Mouse (Mus musculus): Measurements from ENCODE around the gene Slfn2. TPM values are rescaled to one million over a fixed set of nuclear protein-coding genes. Genes with fewer than 3 reads are reported as not detected.
A peak's percentile ranks its signal among the peaks of the same experiment; 100 is the strongest.

Slfn2 gene
- polyA plus RNA-seq, 2 experiments, result 2.4 to 5.3 TPM

DNA sequence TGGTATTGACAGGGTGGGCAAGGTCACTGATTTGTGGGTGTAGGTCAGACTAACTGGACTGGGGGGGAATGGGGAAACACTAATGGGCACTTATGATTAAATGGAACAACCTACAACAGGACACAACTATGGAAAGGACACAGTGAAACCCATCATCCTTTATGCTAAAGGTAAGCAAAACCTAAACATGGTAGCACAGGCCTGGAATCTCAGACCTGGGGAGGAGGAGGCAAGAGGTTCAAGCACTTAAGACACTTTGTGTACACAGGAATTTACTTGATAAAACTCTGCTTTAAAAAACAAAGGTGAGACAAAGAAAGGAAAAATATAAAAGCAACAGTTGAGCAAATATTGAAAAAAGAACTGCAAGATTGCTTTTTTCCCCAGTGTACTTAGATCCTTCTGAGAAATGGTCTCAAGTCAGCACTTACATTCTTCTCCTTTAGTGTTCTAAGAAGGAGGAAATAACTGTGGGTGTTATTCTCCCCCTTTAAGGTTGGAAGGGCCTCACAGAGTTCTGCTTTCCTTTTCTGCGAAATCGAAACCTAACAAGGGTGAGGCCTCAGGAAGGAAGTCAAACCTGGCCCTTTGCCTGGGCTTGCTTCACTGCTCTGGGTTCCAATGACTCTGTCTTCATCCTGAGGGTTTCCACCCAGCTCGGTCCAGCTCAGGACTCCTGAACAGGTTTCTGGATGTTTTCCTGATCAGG lies 13.0 kb downstream of the Slfn2 start:
- DNase-seq (ENCODE audit: low spot score) (peak; percentile 35), ATAC-seq (ENCODE audit: low FRiP score, low read depth) (no peak)
- TF ChIP-seq POLR2A (IDR thresholded peaks at IDR 0.05; ENCODE audit: borderline replicate concordance, extremely low read depth, insufficient read depth, insufficient read length), result no peak
- Histone ChIP-seq H3K9me3 (ENCODE audit: control insufficient read depth, low read length) (no peaks in the 10 kb centered on the region), H3K36me3 (ENCODE audit: control insufficient read depth, insufficient read depth, low read length) (no peaks in the 10 kb centered on the region), H3K4me2 (replicated peaks; ENCODE audit: low read depth, low read length, severe bottlenecking) (no peak overlapping the region), H3K27me3 (ENCODE audit: control insufficient read depth, insufficient read depth, low read length) (no peaks in the 10 kb centered on the region), H3K9ac (ENCODE audit: low read depth, low read length, severe bottlenecking) (no peak overlapping the region), H3K4me3 (replicated peaks; ENCODE audit: low read length) (no peak overlapping the region), H3K4me1 (ENCODE audit: control insufficient read depth, insufficient read depth, low read length) (no peaks in the 10 kb centered on the region), H3K27ac (replicated peaks; ENCODE audit: low read depth, low read length) (no peak overlapping the region)
- WGBS, result 53% methylated on average over 3 of the region's 3 CpGs

DNA sequence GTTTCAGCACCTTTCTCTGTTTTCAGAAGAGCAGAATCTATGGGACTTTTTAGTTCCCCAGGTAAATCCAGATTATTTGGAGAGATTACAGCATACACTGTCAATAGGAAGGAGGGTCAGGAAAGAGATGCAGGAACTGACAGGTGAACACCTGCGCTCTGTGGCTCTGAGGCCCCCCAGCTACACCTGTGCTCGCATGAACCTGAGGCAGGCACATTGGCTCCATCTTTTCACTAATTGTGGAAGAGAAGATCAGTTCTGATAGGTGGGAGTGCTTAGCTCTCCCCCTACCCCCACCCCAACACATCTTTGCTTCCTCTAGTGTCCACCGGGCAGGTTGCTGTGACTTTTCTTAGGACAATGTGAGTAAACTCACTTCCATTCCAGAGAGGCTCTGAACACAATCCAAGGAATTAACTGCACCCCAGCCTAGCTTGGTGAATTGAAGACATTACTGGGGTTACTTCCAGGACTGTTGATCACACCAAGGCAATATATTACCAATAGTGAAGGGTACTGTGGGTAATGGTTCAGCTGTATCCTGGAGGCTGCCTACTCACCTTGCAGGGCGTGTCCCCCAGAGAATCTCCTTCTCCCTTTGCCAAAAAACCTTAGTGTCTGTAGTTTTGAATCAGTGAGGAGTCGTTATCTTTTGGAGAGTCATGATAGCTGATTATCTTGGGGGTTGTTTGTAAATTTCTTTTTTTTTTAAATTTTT lies 13.7 kb downstream of the Slfn2 start:
- Histone ChIP-seq H3K27ac (replicated peaks; ENCODE audit: low read depth, low read length) (no peak overlapping the region), H3K4me3 (replicated peaks; ENCODE audit: low read length) (no peak overlapping the region), H3K36me3 (ENCODE audit: control insufficient read depth, insufficient read depth, low read length) (no peaks in the 10 kb centered on the region), H3K4me1 (ENCODE audit: control insufficient read depth, insufficient read depth, low read length) (no peaks in the 10 kb centered on the region), H3K4me2 (replicated peaks; ENCODE audit: low read depth, low read length, severe bottlenecking) (no peak overlapping the region), H3K9me3 (ENCODE audit: control insufficient read depth, low read length) (no peaks in the 10 kb centered on the region), H3K27me3 (ENCODE audit: control insufficient read depth, insufficient read depth, low read length) (no peaks in the 10 kb centered on the region), H3K9ac (ENCODE audit: low read depth, low read length, severe bottlenecking) (no peak overlapping the region)
- DNase-seq (ENCODE audit: low spot score), result no peak
- TF ChIP-seq POLR2A (IDR thresholded peaks at IDR 0.05; ENCODE audit: borderline replicate concordance, extremely low read depth, insufficient read depth, insufficient read length), result no peak
- WGBS, result 81% methylated on average over 5 of the region's 5 CpGs
- no peak for ATAC-seq (ENCODE audit: low FRiP score, low read depth)

DNA sequence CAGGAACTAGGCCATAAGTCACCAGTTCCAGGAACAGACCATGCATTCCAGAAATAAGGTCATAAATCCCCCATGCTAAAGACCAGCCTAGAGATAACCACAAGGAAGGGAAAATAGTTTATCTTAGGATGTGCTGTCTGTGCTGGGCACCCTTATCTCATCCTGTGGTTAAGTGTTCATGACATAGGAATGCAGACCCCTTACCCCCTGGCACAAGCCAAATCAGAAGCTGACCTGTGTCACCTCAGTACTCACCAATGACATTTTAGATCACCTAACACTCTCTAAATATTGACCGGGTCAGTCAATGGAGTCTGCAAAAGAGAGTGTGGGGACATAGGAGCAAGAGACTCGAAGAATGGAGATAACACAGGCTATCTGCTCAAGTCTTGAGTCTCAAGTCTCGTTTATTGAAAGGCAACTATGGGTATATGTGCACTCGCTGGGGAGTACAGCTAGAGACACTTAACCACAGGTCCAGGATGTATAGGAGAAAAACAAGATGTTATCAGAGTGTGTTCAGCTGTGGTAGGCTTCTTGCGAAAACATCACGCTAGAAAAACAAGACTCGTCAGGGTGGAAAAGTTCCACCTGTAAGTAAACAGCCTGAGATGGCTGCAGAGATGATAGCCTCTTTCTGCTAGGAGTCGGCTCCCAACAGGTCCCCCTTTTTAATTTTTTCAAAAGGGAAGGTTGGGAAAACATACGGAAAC lies 14.7 kb downstream of the Slfn2 start:
- TF ChIP-seq POLR2A (IDR thresholded peaks at IDR 0.05; ENCODE audit: borderline replicate concordance, extremely low read depth, insufficient read depth, insufficient read length), result no peak
- H3K4me1 ChIP-seq (ENCODE audit: control insufficient read depth, insufficient read depth, low read length), result no peaks in the 10 kb centered on the region
- no peaks in the 10 kb centered on the region for H3K27me3 ChIP-seq (ENCODE audit: control insufficient read depth, insufficient read depth, low read length)
- H3K9me3 ChIP-seq (ENCODE audit: control insufficient read depth, low read length), result no peaks in the 10 kb centered on the region
- ATAC-seq (ENCODE audit: low FRiP score, low read depth) (no peak), DNase-seq (ENCODE audit: low spot score) (no peak)
- no peak overlapping the region for H3K4me2 ChIP-seq (replicated peaks; ENCODE audit: low read depth, low read length, severe bottlenecking)
- H3K27ac ChIP-seq (replicated peaks; ENCODE audit: low read depth, low read length), result no peak overlapping the region
- no peaks in the 10 kb centered on the region for H3K36me3 ChIP-seq (ENCODE audit: control insufficient read depth, insufficient read depth, low read length)
- 79% methylated on average over 9 of the region's 9 CpGs for WGBS
- no peak overlapping the region for H3K4me3 ChIP-seq (replicated peaks; ENCODE audit: low read length)
- H3K9ac ChIP-seq (ENCODE audit: low read depth, low read length, severe bottlenecking), result no peak overlapping the region

DNA sequence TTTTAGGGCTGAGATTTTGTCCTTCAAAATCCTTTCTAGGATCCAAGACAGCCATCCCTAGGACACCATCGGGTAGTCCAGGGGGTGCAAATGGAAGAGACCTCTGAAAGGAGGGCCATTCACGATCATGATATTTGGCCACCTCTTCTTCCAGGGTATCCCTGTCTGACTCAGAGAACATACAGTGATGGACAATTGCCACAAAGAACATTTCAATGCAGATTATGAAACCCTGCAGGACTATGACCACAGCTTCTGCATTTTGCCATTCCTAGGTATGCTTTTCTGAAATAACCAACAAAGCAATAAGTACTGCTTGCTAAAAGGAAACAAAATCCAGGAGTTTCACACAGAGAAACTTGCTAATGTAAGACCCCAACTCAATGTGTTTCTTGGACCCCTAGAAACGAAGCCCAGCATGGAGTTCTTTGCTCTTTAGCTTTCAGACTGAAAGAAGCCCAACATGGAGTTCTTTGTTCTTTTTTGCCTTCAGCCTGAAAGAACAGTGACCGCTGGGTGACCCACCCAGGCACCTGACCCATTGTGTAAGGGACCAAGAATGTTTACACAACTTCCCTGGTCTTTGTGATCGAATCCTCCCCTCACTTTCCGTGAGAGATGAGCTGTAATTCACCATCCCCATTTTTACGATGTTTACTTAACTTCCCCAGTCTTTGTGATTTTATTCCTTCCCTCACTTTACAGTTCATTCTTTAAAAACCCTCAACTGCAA lies 18.0 kb downstream of the Slfn2 start:
- no peak overlapping the region for H3K9ac ChIP-seq (ENCODE audit: low read depth, low read length, severe bottlenecking)
- ATAC-seq (ENCODE audit: low FRiP score, low read depth) (no peak), DNase-seq (ENCODE audit: low spot score) (no peak)
- no peak overlapping the region for H3K4me2 ChIP-seq (replicated peaks; ENCODE audit: low read depth, low read length, severe bottlenecking)
- 60% methylated on average over 7 of the region's 7 CpGs for WGBS
- no peaks in the 10 kb centered on the region for H3K27me3 ChIP-seq (ENCODE audit: control insufficient read depth, insufficient read depth, low read length)
- no peak overlapping the region for H3K27ac ChIP-seq (replicated peaks; ENCODE audit: low read depth, low read length)
- no peaks in the 10 kb centered on the region for H3K36me3 ChIP-seq (ENCODE audit: control insufficient read depth, insufficient read depth, low read length)
- H3K9me3 ChIP-seq (ENCODE audit: control insufficient read depth, low read length), result no peaks in the 10 kb centered on the region
- no peak overlapping the region for H3K4me3 ChIP-seq (replicated peaks; ENCODE audit: low read length)
- H3K4me1 ChIP-seq (ENCODE audit: control insufficient read depth, insufficient read depth, low read length), result no peaks in the 10 kb centered on the region
- TF ChIP-seq POLR2A (IDR thresholded peaks at IDR 0.05; ENCODE audit: borderline replicate concordance, extremely low read depth, insufficient read depth, insufficient read length), result no peak

DNA sequence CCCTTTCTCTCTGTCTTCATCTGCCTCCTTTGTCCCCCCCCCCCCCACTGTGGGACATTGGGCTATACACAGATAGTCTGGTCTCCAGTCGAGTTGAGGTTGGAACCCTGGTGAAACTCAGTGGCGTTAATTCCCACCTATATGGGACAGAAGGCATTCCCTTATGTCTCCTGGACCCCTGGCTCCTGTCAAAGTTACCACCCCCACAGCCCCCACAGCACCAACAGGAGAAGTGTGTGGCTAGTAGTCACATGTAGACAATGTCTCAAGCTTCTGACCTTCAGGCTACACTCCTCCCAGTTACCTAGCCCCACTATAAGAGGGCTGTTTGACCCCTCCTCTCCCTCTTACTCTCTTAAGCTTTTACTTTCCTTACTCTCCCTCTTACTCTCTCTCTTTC lies 19.2 kb downstream of the Slfn2 start:
- no peak overlapping the region for H3K27ac ChIP-seq (replicated peaks; ENCODE audit: low read depth, low read length)
- DNase-seq (ENCODE audit: low spot score) (no peak), ATAC-seq (ENCODE audit: low FRiP score, low read depth) (no peak)
- H3K27me3 ChIP-seq (ENCODE audit: control insufficient read depth, insufficient read depth, low read length), result no peaks in the 10 kb centered on the region
- no peaks in the 10 kb centered on the region for H3K4me1 ChIP-seq (ENCODE audit: control insufficient read depth, insufficient read depth, low read length)
- 92% methylated on average over 2 of the region's 2 CpGs for WGBS
- no peak for TF ChIP-seq POLR2A (IDR thresholded peaks at IDR 0.05; ENCODE audit: borderline replicate concordance, extremely low read depth, insufficient read depth, insufficient read length)
- H3K4me3 ChIP-seq (replicated peaks; ENCODE audit: low read length), result no peak overlapping the region
- no peaks in the 10 kb centered on the region for H3K9me3 ChIP-seq (ENCODE audit: control insufficient read depth, low read length)
- H3K36me3 ChIP-seq (ENCODE audit: control insufficient read depth, insufficient read depth, low read length), result no peaks in the 10 kb centered on the region
- H3K9ac ChIP-seq (ENCODE audit: low read depth, low read length, severe bottlenecking), result no peak overlapping the region
- H3K4me2 ChIP-seq (replicated peaks; ENCODE audit: low read depth, low read length, severe bottlenecking), result no peak overlapping the region

Measured in limb, embryonic 14.5 days (tissue).